Mouse (Mus musculus): ENCODE measurements around the gene Slc43a2. TPM values are rescaled to one million over a fixed set of nuclear protein-coding genes. Genes with fewer than 3 reads are reported as not detected.
"Not testable (repeated sequence)": the region's sequence is repeated elsewhere in the genome, so short reads cannot be mapped to it uniquely, and the experiment has no call there.

Gene Slc43a2
- total RNA-seq, 4 experiments from 2014 or later, result 22.0 to 28.2 (median 24.4) TPM

- peak; percentile 39 to 49 for DNase-seq (ENCODE audit: low spot score in 2 of 2)
Observed at GRCm38 (mm10) chr11:75550200-75550946, 18.9 kb downstream of the Slc43a2 start.

GRCm38 (mm10) chr11:75551321-75551720 lies 19.8 kb downstream of the Slc43a2 start:
- no peak for DNase-seq (ENCODE audit: low spot score in 2 of 2)

- DNase-seq (ENCODE audit: low spot score in 2 of 2), result peak; percentile 43 to 69
Observed at GRCm38 (mm10) chr11:75551961-75552441, 20.5 kb downstream of the Slc43a2 start.

GRCm38 (mm10) chr11:75552906-75553482 lies 21.5 kb downstream of the Slc43a2 start:
- DNase-seq (ENCODE audit: low spot score in 2 of 2), result no peak

GRCm38 (mm10) chr11:75556006-75556405 lies 24.5 kb downstream of the Slc43a2 start:
- not testable (repeated sequence) for DNase-seq (ENCODE audit: low spot score in 2 of 2)

- no peak for DNase-seq (ENCODE audit: low spot score in 2 of 2)
Observed at GRCm38 (mm10) chr11:75557142-75557541, 25.6 kb downstream of the Slc43a2 start.

- DNase-seq (ENCODE audit: low spot score in 2 of 2), result no peak
Observed at GRCm38 (mm10) chr11:75558101-75558500, 26.6 kb downstream of the Slc43a2 start.

GRCm38 (mm10) chr11:75559870-75560504 lies 28.5 kb downstream of the Slc43a2 start:
- DNase-seq (ENCODE audit: low spot score in 2 of 2), result no peak

- DNase-seq (ENCODE audit: low spot score in 2 of 2), result no peak
Observed at GRCm38 (mm10) chr11:75560530-75561409, 29.3 kb downstream of the Slc43a2 start.

- DNase-seq (ENCODE audit: low spot score in 2 of 2), result no peak
Observed at GRCm38 (mm10) chr11:75561410-75561791, 29.9 kb downstream of the Slc43a2 start.

GRCm38 (mm10) chr11:75562840-75563239 lies 31.3 kb downstream of the Slc43a2 start:
- peak in 1 of 2 experiments; percentile 32 for DNase-seq (ENCODE audit: low spot score in 2 of 2)

GRCm38 (mm10) chr11:75563851-75564548 lies 32.5 kb downstream of the Slc43a2 start:
- DNase-seq (ENCODE audit: low spot score in 2 of 2), result peak in 1 of 2 experiments; percentile 32

- peak; percentile 88 to 94 for DNase-seq (ENCODE audit: low spot score in 2 of 2)
Observed at GRCm38 (mm10) chr11:75565849-75566248, 34.4 kb downstream of the Slc43a2 start.

- DNase-seq (ENCODE audit: low spot score in 2 of 2), result no peak
Observed at GRCm38 (mm10) chr11:75566276-75567196, 35.0 kb downstream of the Slc43a2 start.

- no peak for DNase-seq (ENCODE audit: low spot score in 2 of 2)
Observed at GRCm38 (mm10) chr11:75567346-75568114, 36.0 kb downstream of the Slc43a2 start.

GRCm38 (mm10) chr11:75568115-75568511 lies 36.6 kb downstream of the Slc43a2 start:
- DNase-seq (ENCODE audit: low spot score in 2 of 2), result no peak

GRCm38 (mm10) chr11:75568962-75569361 lies 37.5 kb downstream of the Slc43a2 start:
- DNase-seq (ENCODE audit: low spot score in 2 of 2), result no peak

- peak in 1 of 2 experiments; percentile 35 for DNase-seq (ENCODE audit: low spot score in 2 of 2)
Observed at GRCm38 (mm10) chr11:75570375-75571125, 39.1 kb downstream of the Slc43a2 start.
